Mouse (Mus musculus): ENCODE measurements around the gene Sox5.

- TF ChIP-seq CTCF (IDR thresholded peaks at IDR 0.05; ENCODE audit: extremely low read depth, insufficient read length, insufficient replicate concordance, low read depth, low read length) = no peak
- no peak for TF ChIP-seq POLR2A (IDR thresholded peaks at IDR 0.05; ENCODE audit: low read depth, low read length)
Measured at GRCm38 (mm10) chr6:144179111-144179510, 602.7 kb downstream of the Sox5 start.

Measured in small intestine, adult 2 months (tissue).